Mouse (Mus musculus): ENCODE results near the gene Gm20812. TPM values are rescaled to one million over a fixed set of nuclear protein-coding genes. Genes with fewer than 3 reads are reported as not detected.

Gm20812 gene
- not detected in 2 replicates for polyA plus RNA-seq (2012; rRNA removed; ENCODE audit: low replicate concordance)

GRCm38 (mm10) chrY:12381681-12382080 lies at the start of gene Gm20812:
Gene Gm20812, plus strand, starts transcription at chrY:12381981.

Other genes with a start within 250 kb of the Gm20812 start
- gene Gm29554, start 108.0 kb upstream of the Gm20812 start, polyA plus RNA-seq (2012; rRNA removed; ENCODE audit: low replicate concordance), result not detected in 2 replicates

Measured in duodenum, adult 2 months (tissue).